Mouse (Mus musculus) spleen, postnatal 4 days (tissue): Measurements from ENCODE around the gene Ranbp3.

Source experiments
- DNase-seq, 2 experiments: peaks; one replicate each; pipeline ENCODE4 v3.0.0; 2022; ENCODE audit warnings: low spot score in 2 of 2

Ranbp3 gene

GRCm38 (mm10) chr17:56723419-56724161 lies 50.5 kb downstream of the Ranbp3 start:
- DNase-seq = no peak

GRCm38 (mm10) chr17:56727029-56727649 lies 54.0 kb downstream of the Ranbp3 start:
- no peak for DNase-seq

GRCm38 (mm10) chr17:56727659-56728058 lies 54.6 kb downstream of the Ranbp3 start:
- DNase-seq = peak in 1 of 2 experiments; percentile 33

- DNase-seq = no peak
Observed at GRCm38 (mm10) chr17:56728117-56728516, 55.0 kb downstream of the Ranbp3 start.

GRCm38 (mm10) chr17:56729151-56729550 lies 56.1 kb downstream of the Ranbp3 start:
- no peak for DNase-seq

GRCm38 (mm10) chr17:56729656-56730055 lies 56.6 kb downstream of the Ranbp3 start:
- no peak for DNase-seq

GRCm38 (mm10) chr17:56736534-56736933 lies 63.4 kb downstream of the Ranbp3 start:
- DNase-seq = no peak

- no peak for DNase-seq
Observed at GRCm38 (mm10) chr17:56738221-56738620, 65.1 kb downstream of the Ranbp3 start.

- no peak for DNase-seq
Observed at GRCm38 (mm10) chr17:56740118-56740787, 67.2 kb downstream of the Ranbp3 start.

- no peak for DNase-seq
Observed at GRCm38 (mm10) chr17:56740788-56741160, 67.7 kb downstream of the Ranbp3 start.

GRCm38 (mm10) chr17:56744173-56744572 lies 71.1 kb downstream of the Ranbp3 start:
- DNase-seq = no peak

GRCm38 (mm10) chr17:56751404-56752072 lies 78.4 kb downstream of the Ranbp3 start:
- no peak for DNase-seq

GRCm38 (mm10) chr17:56753452-56753851 lies 80.4 kb downstream of the Ranbp3 start:
- DNase-seq = no peak

GRCm38 (mm10) chr17:56754271-56755185 lies 81.4 kb downstream of the Ranbp3 start:
- DNase-seq = no peak

GRCm38 (mm10) chr17:56756703-56757399 lies 83.8 kb downstream of the Ranbp3 start:
- peak in 1 of 2 experiments; percentile 72 for DNase-seq

- peak; percentile 89 to 92 for DNase-seq
Observed at GRCm38 (mm10) chr17:56757416-56758123, 84.5 kb downstream of the Ranbp3 start, which contains the start of gene Nrtn. Gene Nrtn, minus strand, starts transcription at chr17:56757530.

- peak; percentile 85 to 93 for DNase-seq
Observed at GRCm38 (mm10) chr17:56758132-56758531, 85.0 kb downstream of the Ranbp3 start.

- DNase-seq = no peak
Observed at GRCm38 (mm10) chr17:56759261-56759660, 86.2 kb downstream of the Ranbp3 start.

- no peak for DNase-seq
Observed at GRCm38 (mm10) chr17:56761077-56761476, 88.0 kb downstream of the Ranbp3 start.
